Mouse (Mus musculus): Measurements from ENCODE around the gene Agl. TPM values are rescaled to one million over a fixed set of nuclear protein-coding genes. Genes with fewer than 3 reads are reported as not detected.
A peak's percentile ranks its signal among the peaks of the same experiment; 100 is the strongest.

Gene Agl
- polyA plus RNA-seq, 1 experiment from 2014 or later, result 17.6 TPM

DNA sequence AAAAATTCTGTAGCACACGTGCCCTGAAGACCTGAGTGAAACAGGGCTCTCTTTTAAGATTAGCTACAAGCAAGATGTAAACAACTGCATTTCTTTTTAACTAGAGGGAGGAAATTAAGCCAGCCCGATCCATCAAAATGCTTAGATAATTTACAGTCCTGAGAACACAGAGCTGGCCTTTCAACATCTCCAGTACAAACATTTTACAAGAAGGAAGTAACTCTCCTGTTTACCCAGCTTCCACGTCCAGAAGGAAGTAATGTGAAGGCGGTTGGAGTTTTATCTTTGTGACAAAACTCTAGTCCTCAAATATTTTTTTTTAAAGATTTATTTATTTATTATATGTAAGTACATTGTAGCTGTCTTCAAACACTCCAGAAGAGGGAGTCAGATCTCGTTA lies 67.9 kb downstream of the Agl start:
- H3K4me1 ChIP-seq (replicated peaks; ENCODE audit: control insufficient read depth, insufficient read depth, low read length), result no peaks in the 10 kb centered on the region
- no peak overlapping the region for H3K4me3 ChIP-seq (ENCODE audit: low read length)
- H3K36me3 ChIP-seq (ENCODE audit: control insufficient read depth, insufficient read depth, low read length), result peaks cover 5% of the 10 kb centered on the region; the same call in 1 of the 2 replicates
- H3K4me2 ChIP-seq (ENCODE audit: low read depth, low read length), result no peak overlapping the region
- H3K27ac ChIP-seq (ENCODE audit: low read length), result no peak overlapping the region
- H3K9me3 ChIP-seq (ENCODE audit: control insufficient read depth, low read length), result no peaks in the 10 kb centered on the region
- no peak for ATAC-seq (ENCODE audit: low read depth)
- 44% methylated on average over 4 of the region's 5 CpGs for WGBS
- H3K27me3 ChIP-seq (ENCODE audit: control insufficient read depth, insufficient read depth, low read depth, low read length), result no peaks in the 10 kb centered on the region
- no peak overlapping the region for H3K9ac ChIP-seq (ENCODE audit: low read length)

DNA sequence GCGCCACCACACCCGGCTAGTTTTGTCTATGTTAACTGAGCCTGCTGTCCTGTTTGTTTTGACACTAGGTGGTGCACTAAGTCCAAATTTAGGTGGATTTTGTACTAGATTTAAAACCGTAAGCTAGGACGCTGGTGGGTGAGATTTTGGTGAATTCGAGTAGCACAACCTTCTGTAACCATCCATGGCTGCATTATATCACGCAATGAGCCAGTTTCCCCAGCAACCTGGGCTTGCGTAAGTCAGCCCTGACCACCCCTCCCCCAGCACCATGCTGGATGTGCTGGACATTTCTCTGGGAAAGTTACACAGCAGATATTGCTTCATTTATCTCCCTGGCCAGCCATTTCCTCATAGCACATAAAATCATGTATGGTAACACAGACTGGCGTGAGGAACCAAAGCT lies 70.6 kb downstream of the Agl start:
- H3K27me3 ChIP-seq (ENCODE audit: control insufficient read depth, insufficient read depth, low read depth, low read length), result no peaks in the 10 kb centered on the region
- H3K4me2 ChIP-seq (ENCODE audit: low read depth, low read length), result no peak overlapping the region
- H3K4me3 ChIP-seq (ENCODE audit: low read length), result no peak overlapping the region
- 70% methylated on average over 8 of the region's 8 CpGs for whole genome bisulfite sequencing
- no peaks in the 10 kb centered on the region for H3K36me3 ChIP-seq (ENCODE audit: control insufficient read depth, insufficient read depth, low read length)
- H3K9ac ChIP-seq (ENCODE audit: low read length), result no peak overlapping the region
- H3K27ac ChIP-seq (ENCODE audit: low read length), result no peak overlapping the region
- no peaks in the 10 kb centered on the region for H3K9me3 ChIP-seq (ENCODE audit: control insufficient read depth, low read length)
- H3K4me1 ChIP-seq (replicated peaks; ENCODE audit: control insufficient read depth, insufficient read depth, low read length), result no peaks in the 10 kb centered on the region
- ATAC-seq (ENCODE audit: low read depth), result peak; percentile 67; the same call in 1 of the 2 replicates

DNA sequence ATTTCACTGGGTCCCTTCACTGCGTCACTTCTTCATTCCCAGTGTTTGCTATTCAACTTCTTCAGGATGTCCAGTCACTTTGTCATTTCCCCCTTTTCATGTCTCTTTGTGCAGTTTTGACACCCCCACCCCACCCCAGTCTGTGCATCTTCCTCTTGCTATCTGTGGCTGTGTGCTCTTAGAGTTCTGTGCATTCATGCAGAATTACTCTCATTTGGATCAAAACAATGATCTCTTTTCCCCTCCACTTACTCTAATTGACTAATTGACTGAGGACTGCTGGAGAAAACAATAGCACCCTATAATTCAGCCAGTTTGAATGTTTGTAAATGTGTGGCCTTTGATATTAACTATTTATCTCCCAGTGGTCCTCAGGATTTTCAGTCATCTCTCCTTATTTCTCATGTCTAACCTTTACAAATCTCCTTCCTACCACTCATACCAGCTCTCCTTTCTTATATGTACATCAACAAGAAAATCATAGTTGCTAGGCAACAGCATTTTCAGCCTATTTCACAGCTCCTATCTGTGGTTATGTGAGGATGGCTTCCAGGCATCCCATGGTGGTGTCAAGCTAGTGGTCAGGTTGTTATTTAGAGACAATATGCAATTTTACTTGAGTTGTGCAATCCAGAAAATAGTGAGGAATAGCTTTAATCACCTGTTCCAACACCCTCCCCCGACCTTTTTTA lies 78.3 kb downstream of the Agl start:
- H3K4me2 ChIP-seq (ENCODE audit: low read depth, low read length), result no peak overlapping the region
- H3K9me3 ChIP-seq (ENCODE audit: control insufficient read depth, low read length), result no peaks in the 10 kb centered on the region
- no peaks in the 10 kb centered on the region for H3K27me3 ChIP-seq (ENCODE audit: control insufficient read depth, insufficient read depth, low read depth, low read length)
- ATAC-seq (ENCODE audit: low read depth), result no peak
- no peak overlapping the region for H3K27ac ChIP-seq (ENCODE audit: low read length)
- no peak overlapping the region for H3K9ac ChIP-seq (ENCODE audit: low read length)
- peaks cover 5% of the 10 kb centered on the region; the same call in 1 of the 2 replicates for H3K4me1 ChIP-seq (replicated peaks; ENCODE audit: control insufficient read depth, insufficient read depth, low read length)
- no peaks in the 10 kb centered on the region for H3K36me3 ChIP-seq (ENCODE audit: control insufficient read depth, insufficient read depth, low read length)
- 53% methylated on average over 2 of the region's 2 CpGs for WGBS
- no peak overlapping the region for H3K4me3 ChIP-seq (ENCODE audit: low read length)

DNA sequence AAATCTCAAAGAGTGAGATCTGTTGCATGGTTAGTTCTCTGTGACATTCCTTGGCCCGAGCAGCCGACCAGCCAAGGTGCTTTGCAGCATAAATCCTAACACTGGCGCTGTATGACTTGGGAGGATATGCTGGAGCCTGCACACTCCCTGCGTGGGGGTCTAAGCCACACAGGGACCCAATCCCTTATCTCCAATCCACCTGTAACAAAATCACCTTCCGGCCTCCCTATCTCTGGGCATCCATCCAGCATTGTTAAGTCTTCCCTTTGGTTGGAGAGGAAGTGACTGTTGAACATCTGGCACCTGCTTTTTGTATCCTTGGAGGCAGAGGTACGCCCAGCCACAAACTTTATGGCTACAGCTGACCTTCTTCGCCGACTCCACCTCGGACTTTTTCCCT lies 81.2 kb downstream of the Agl start:
- Histone ChIP-seq H3K4me3 (ENCODE audit: low read length) (no peak overlapping the region), H3K9me3 (ENCODE audit: control insufficient read depth, low read length) (no peaks in the 10 kb centered on the region), H3K27me3 (ENCODE audit: control insufficient read depth, insufficient read depth, low read depth, low read length) (no peaks in the 10 kb centered on the region), H3K4me2 (ENCODE audit: low read depth, low read length) (no peak overlapping the region), H3K36me3 (ENCODE audit: control insufficient read depth, insufficient read depth, low read length) (no peaks in the 10 kb centered on the region), H3K9ac (ENCODE audit: low read length) (no peak overlapping the region), H3K4me1 (replicated peaks; ENCODE audit: control insufficient read depth, insufficient read depth, low read length) (peaks cover 7% of the 10 kb centered on the region; the same call in 1 of the 2 replicates), H3K27ac (ENCODE audit: low read length) (no peak overlapping the region)
- no peak for ATAC-seq (ENCODE audit: low read depth)
- 40% methylated on average over 9 of the region's 9 CpGs for WGBS

DNA sequence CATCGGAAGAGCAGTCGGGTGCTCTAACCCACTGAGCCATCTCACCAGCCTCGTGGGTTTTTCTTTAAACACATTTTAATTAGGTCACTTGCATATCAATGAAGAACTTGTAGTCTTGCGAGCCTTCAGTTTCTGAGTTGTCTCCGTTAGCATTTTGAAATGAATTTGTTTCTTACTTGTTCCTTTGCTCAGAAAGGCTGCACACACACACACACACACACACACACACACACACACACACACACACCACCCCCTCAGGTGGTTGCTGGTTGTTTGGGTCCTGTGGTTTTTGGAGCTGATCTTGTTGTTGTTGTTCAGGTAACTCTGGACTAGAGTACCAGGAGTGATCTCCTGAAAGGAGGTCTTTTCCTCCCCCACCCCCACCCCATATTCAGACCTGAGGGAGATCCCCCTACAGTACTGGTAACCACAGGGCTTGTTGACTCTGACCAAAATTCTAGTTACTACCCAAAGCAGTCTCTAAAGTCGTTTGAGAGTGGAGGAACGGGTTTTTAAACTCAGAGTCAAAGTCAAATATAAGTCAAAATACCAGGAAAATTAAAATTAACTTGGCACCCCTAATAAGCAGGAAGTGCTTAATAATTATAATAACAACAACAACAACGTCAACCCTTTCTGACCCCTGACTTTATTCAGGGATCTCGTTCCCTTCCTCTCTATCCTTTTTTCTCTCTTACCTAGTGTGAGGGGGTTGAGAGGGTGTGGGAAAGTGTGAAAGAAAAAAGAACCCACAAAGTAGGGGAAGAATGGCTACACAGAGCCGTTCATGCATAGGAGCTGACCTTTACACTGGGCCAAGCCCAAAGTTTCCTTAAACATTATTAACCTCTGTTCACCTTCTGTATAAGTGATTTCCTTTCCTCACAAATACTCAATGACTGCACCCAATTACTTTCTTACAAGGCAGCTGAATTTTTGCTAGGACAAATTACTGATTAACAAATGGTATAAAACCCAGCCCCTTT lies 84.2 kb downstream of the Agl start:
- Histone ChIP-seq H3K36me3 (ENCODE audit: control insufficient read depth, insufficient read depth, low read length) (no peaks in the 10 kb centered on the region), H3K9ac (ENCODE audit: low read length) (no peak overlapping the region), H3K4me3 (ENCODE audit: low read length) (no peak overlapping the region), H3K4me2 (ENCODE audit: low read depth, low read length) (no peak overlapping the region), H3K27me3 (ENCODE audit: control insufficient read depth, insufficient read depth, low read depth, low read length) (no peaks in the 10 kb centered on the region), H3K4me1 (replicated peaks; ENCODE audit: control insufficient read depth, insufficient read depth, low read length) (peaks cover 7% of the 10 kb centered on the region; the same call in 1 of the 2 replicates), H3K27ac (ENCODE audit: low read length) (no peak overlapping the region), H3K9me3 (ENCODE audit: control insufficient read depth, low read length) (no peaks in the 10 kb centered on the region)
- 52% methylated on average over 10 of the region's 10 CpGs for WGBS
- ATAC-seq (ENCODE audit: low read depth), result no peak

DNA sequence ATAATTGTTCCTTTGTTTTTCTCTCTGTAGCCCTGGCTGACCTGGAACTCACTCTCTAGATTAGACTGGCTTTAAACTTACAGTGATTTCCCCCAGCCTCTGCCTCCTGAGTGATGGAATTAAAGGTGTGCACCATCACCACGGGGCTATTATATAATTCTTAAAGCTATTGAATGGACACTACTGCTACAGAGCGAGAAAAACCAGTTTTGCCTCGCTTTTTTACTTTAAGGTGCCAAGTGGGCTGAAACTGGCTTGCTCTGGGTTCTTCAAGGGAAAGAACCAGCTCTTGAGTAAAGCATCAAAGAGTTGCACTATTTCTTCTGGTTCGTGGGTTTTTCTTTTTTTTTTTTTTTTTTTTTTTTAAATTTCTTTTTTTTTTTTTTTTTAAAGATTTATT lies 85.0 kb downstream of the Agl start:
- H3K9ac ChIP-seq (ENCODE audit: low read length), result no peak overlapping the region
- peak; percentile 80 for ATAC-seq (ENCODE audit: low read depth)
- H3K4me2 ChIP-seq (ENCODE audit: low read depth, low read length), result no peak overlapping the region
- H3K27ac ChIP-seq (ENCODE audit: low read length), result no peak overlapping the region
- H3K4me3 ChIP-seq (ENCODE audit: low read length), result no peak overlapping the region
- peaks cover 7% of the 10 kb centered on the region; the same call in 1 of the 2 replicates for H3K4me1 ChIP-seq (replicated peaks; ENCODE audit: control insufficient read depth, insufficient read depth, low read length)
- H3K36me3 ChIP-seq (ENCODE audit: control insufficient read depth, insufficient read depth, low read length), result no peaks in the 10 kb centered on the region
- WGBS, result 50% methylated on average over 4 of the region's 4 CpGs
- H3K9me3 ChIP-seq (ENCODE audit: control insufficient read depth, low read length), result no peaks in the 10 kb centered on the region
- H3K27me3 ChIP-seq (ENCODE audit: control insufficient read depth, insufficient read depth, low read depth, low read length), result no peaks in the 10 kb centered on the region

DNA sequence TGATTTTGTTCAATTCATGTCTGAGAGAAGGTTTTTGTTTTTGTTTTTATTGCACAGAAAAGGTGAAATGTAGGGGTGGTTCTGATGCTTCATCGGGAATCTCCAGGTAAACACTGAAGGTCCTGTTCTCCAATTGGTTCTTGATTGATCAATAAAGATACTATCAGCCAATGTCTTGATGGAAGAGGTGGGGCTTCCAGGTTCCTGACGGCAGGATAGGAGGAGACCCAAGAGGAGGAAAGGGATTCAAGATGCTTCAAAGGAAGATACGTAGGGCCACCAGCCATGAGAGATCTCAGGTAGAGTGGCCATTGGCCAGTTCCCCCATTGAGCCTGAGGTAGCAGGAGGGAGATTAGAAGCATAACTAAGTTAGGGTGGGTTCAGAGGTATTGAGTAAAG lies 89.0 kb downstream of the Agl start:
- H3K27me3 ChIP-seq (ENCODE audit: control insufficient read depth, insufficient read depth, low read depth, low read length), result no peaks in the 10 kb centered on the region
- H3K4me2 ChIP-seq (ENCODE audit: low read depth, low read length), result no peak overlapping the region
- no peak overlapping the region for H3K4me3 ChIP-seq (ENCODE audit: low read length)
- no peak for ATAC-seq (ENCODE audit: low read depth)
- H3K9me3 ChIP-seq (ENCODE audit: control insufficient read depth, low read length), result no peaks in the 10 kb centered on the region
- H3K27ac ChIP-seq (ENCODE audit: low read length), result no peak overlapping the region
- H3K36me3 ChIP-seq (ENCODE audit: control insufficient read depth, insufficient read depth, low read length), result no peaks in the 10 kb centered on the region
- 44% methylated on average over 3 of the region's 3 CpGs for WGBS
- peaks cover 3% of the 10 kb centered on the region; the same call in 1 of the 2 replicates for H3K4me1 ChIP-seq (replicated peaks; ENCODE audit: control insufficient read depth, insufficient read depth, low read length)
- H3K9ac ChIP-seq (ENCODE audit: low read length), result no peak overlapping the region

DNA sequence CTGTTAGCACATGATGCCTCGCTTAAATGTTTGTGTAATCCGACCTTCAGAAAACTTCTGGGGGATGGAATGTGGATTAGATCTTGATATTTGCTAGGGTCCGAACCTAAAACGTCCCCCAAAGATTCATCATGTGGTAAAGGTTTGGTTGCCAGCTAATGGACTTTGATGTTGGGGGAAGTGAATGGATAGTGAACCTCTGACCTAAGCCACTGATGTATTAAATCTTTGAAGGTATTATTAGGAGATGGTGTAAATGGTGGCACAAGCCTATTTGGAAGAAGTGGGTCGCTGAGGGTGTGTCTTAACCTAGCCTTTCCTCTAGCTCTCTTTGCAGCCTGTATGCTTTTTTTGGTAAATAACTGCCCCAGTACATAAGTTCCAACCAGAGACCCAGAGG lies 94.9 kb downstream of the Agl start:
- peak overlapping the region; percentile 97 for H3K4me3 ChIP-seq (ENCODE audit: low read length)
- 20% methylated on average over 5 of the region's 5 CpGs for WGBS
- no peaks in the 10 kb centered on the region for H3K9me3 ChIP-seq (ENCODE audit: control insufficient read depth, low read length)
- H3K9ac ChIP-seq (ENCODE audit: low read length), result peak overlapping the region; percentile 98
- peaks cover 13% of the 10 kb centered on the region for H3K4me1 ChIP-seq (replicated peaks; ENCODE audit: control insufficient read depth, insufficient read depth, low read length)
- no peak for ATAC-seq (ENCODE audit: low read depth)
- no peak overlapping the region for H3K27ac ChIP-seq (ENCODE audit: low read length)
- no peaks in the 10 kb centered on the region for H3K36me3 ChIP-seq (ENCODE audit: control insufficient read depth, insufficient read depth, low read length)
- H3K4me2 ChIP-seq (ENCODE audit: low read depth, low read length), result peak overlapping the region; percentile 82
- no peaks in the 10 kb centered on the region for H3K27me3 ChIP-seq (ENCODE audit: control insufficient read depth, insufficient read depth, low read depth, low read length)

DNA sequence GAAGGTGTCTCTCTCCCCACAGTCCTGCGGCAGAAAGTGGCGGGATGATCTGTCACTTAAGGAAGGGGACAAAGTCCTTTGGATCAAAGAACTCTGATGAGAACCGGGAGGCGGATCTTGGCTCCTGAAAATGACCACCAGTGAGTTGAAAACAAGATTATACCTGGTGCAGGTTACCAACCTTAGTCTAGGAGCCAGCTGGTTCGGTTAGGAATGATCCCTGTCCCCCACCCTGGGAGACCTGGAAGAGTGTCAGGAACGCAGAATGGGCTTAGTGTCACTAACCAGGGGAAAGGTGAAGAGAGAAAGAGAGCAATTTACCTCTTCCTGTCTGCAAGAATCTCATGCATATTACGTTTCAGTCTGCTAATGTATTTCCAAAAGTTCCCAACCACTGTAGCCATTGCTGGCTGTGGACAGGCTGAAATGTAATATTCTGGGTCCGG lies 95.5 kb downstream of the Agl start, which contains the start of gene Slc35a3:
Gene Slc35a3, minus strand, starts transcription at position 396 of the 446 bp plus-strand sequence.
- peaks cover 13% of the 10 kb centered on the region for H3K4me1 ChIP-seq (replicated peaks; ENCODE audit: control insufficient read depth, insufficient read depth, low read length)
- ATAC-seq (ENCODE audit: low read depth), result peak; percentile 33

More for the DNA sequence above, 95.5 kb downstream of the Agl start, which contains the start of gene Slc35a3:
- Histone ChIP-seq H3K4me3 (ENCODE audit: low read length) (peak within 1 kb of the TSS; percentile 97), H3K27me3 (ENCODE audit: control insufficient read depth, insufficient read depth, low read depth, low read length) (no peaks in the 10 kb centered on the region), H3K27ac (ENCODE audit: low read length) (peak within 1 kb of the TSS; percentile 82), H3K36me3 (ENCODE audit: control insufficient read depth, insufficient read depth, low read length) (no peaks in the 10 kb centered on the region), H3K9me3 (ENCODE audit: control insufficient read depth, low read length) (no peaks in the 10 kb centered on the region), H3K4me2 (ENCODE audit: low read depth, low read length) (peak within 1 kb of the TSS; percentile 82), H3K9ac (ENCODE audit: low read length) (peak within 1 kb of the TSS; percentile 98)
- 2% methylated on average over 8 of the region's 8 CpGs for WGBS

Data from lung, embryonic 16.5 days (tissue).